Mouse (Mus musculus) lung, embryonic 14.5 days (tissue): Measurements from ENCODE around the gene Rbms1. TPM values are rescaled to one million over a fixed set of nuclear protein-coding genes. Genes with fewer than 3 reads are reported as not detected.

Experiments used
- ATAC-seq: fragments of 200-750 bp; cut with Nextera tagmentation; 2 replicates; pipeline ENCODE4 v1.8.0; 2017; ENCODE audit warnings: mild to moderate bottlenecking, moderate TSS enrichment, moderate library complexity; ENCODE audit not compliant: insufficient read depth
- DNase-seq: peaks from one replicate; pipeline ENCODE4 v3.0.0-alpha.2; 2015
- H3K27ac ChIP-seq: fragments of 300-500 bp; sonication (generic); 2 replicates; pipeline ENCODE4 v1.5.1; 2014; ENCODE audit warnings: low read depth, mild to moderate bottlenecking, moderate library complexity
- H3K27me3 ChIP-seq: fragments of 300-500 bp; sonication (generic); 2 replicates; pipeline ENCODE4 v1.6.1; 2014; ENCODE audit warnings: low read length, control low read depth; ENCODE audit not compliant: insufficient read depth
- H3K36me3 ChIP-seq: fragments of 300-500 bp; sonication (generic); 2 replicates; pipeline ENCODE4 v1.6.1; 2014; ENCODE audit warnings: control low read depth; ENCODE audit not compliant: insufficient read depth
- H3K4me1 ChIP-seq: fragments of 300-500 bp; sonication (generic); 2 replicates; pipeline ENCODE4 v1.6.1; 2014; ENCODE audit warnings: antibody characterized with exemption, control low read depth; ENCODE audit not compliant: insufficient read depth
- H3K4me2 ChIP-seq: fragments of 300-500 bp; sonication (generic); 2 replicates; pipeline ENCODE4 v1.6.1; 2014; ENCODE audit warnings: mild to moderate bottlenecking
- H3K4me3 ChIP-seq: fragments of 300-500 bp; sonication (generic); 2 replicates; pipeline ENCODE4 v1.5.1; 2014; ENCODE audit warnings: low read depth, low read length
- H3K9ac ChIP-seq: fragments of 300-500 bp; sonication (generic); 2 replicates; pipeline ENCODE4 v1.6.1; 2014
- H3K9me3 ChIP-seq: fragments of 300-500 bp; sonication (generic); 2 replicates; pipeline ENCODE4 v1.6.1; 2016; ENCODE audit warnings: low read depth, low read length, control low read depth
- CTCF ChIP-seq: IDR thresholded peaks from 2 replicates; pipeline ENCODE4 v1.5.1; 2016; ENCODE audit warnings: antibody characterized with exemption, low read depth
- WGBS: fragments of 180-500 bp; shearing (Covaris S2); extraction: QIAGEN DNeasy Blood & Tissue Kit; methylation state at CpG from one replicate; pipeline ENCODE4 v1.1.7; 2014; 5-methylcytosine and 5-hydroxymethylcytosine counted together
- polyA plus RNA-seq: library from polyadenylated mRNA; unstranded; fragments of >200 nt; fragmentation: Nextera tagmentation; extraction: Ambion mirVana; gene quantifications from 2 replicates; pipeline ENCODE4 v1.2.1, GENCODE M21; 2014

The Rbms1 gene
- polyA plus RNA-seq, 1 experiment from 2014 or later: 136 TPM

GRCm38 (mm10) chr2:60802828-60803227 lies 160.2 kb downstream of the Rbms1 start:
- 36% methylated on average over 8 of the region's 8 CpGs for WGBS
- no peaks in the 10 kb centered on the region for H3K36me3 ChIP-seq
- TF ChIP-seq CTCF: no peak
- H3K4me1 ChIP-seq: peaks cover 22% of the 10 kb centered on the region
- no peak overlapping the region for H3K4me3 ChIP-seq
- no peaks in the 10 kb centered on the region for H3K9me3 ChIP-seq
- H3K27ac ChIP-seq: no peak overlapping the region
- no peaks in the 10 kb centered on the region for H3K27me3 ChIP-seq
- no peak overlapping the region for H3K4me2 ChIP-seq
- H3K9ac ChIP-seq: no peak overlapping the region
- ATAC-seq (no peak), DNase-seq (no peak)

- Histone ChIP-seq H3K4me3 (no peak overlapping the region), H3K27ac (no peak overlapping the region), H3K4me2 (no peak overlapping the region), H3K36me3 (0 out of 2 replicates have a peak, but pooled peaks cover 3% of the 10 kb centered on the region), H3K9ac (no peak overlapping the region), H3K4me1 (peaks cover 20% of the 10 kb centered on the region), H3K27me3 (no peaks in the 10 kb centered on the region), H3K9me3 (no peaks in the 10 kb centered on the region)
- peak; percentile 71 for TF ChIP-seq CTCF
- ATAC-seq (no peak), DNase-seq (peak; percentile 76)
- WGBS: 31% methylated on average over 4 of the region's 4 CpGs
Observed at GRCm38 (mm10) chr2:60802191-60802590, 160.8 kb downstream of the Rbms1 start.

- TF ChIP-seq CTCF: no peak
- H3K9ac ChIP-seq: no peak overlapping the region; the same call in 1 of the 2 replicates
- H3K27ac ChIP-seq: peak overlapping the region; percentile 67; the same call in 1 of the 2 replicates
- H3K36me3 ChIP-seq: 0 out of 2 replicates have a peak, but pooled peaks cover 8% of the 10 kb centered on the region
- ATAC-seq (no peak), DNase-seq (no peak)
- no peaks in the 10 kb centered on the region for H3K27me3 ChIP-seq
- peak overlapping the region; percentile 18; the same call in 1 of the 2 replicates for H3K4me3 ChIP-seq
- peak overlapping the region; percentile 58 for H3K4me2 ChIP-seq
- WGBS: 58% methylated on average over 12 of the region's 12 CpGs
- peaks cover 21% of the 10 kb centered on the region for H3K4me1 ChIP-seq
- H3K9me3 ChIP-seq: no peaks in the 10 kb centered on the region
Observed at GRCm38 (mm10) chr2:60801571-60802155, 161.3 kb downstream of the Rbms1 start.

- Histone ChIP-seq H3K27ac (peak overlapping the region; percentile 67), H3K4me1 (peaks cover 21% of the 10 kb centered on the region), H3K9ac (peak overlapping the region; percentile 36), H3K4me2 (peak overlapping the region; percentile 58), H3K27me3 (no peaks in the 10 kb centered on the region), H3K9me3 (no peaks in the 10 kb centered on the region), H3K4me3 (peak overlapping the region; percentile 18), H3K36me3 (peaks cover 13% of the 10 kb centered on the region; the same call in 1 of the 2 replicates)
- ATAC-seq: peak; percentile 66
- TF ChIP-seq CTCF: no peak
- peak; percentile 62 for DNase-seq
- WGBS: 20% methylated on average over 15 of the region's 15 CpGs
Observed at GRCm38 (mm10) chr2:60800921-60801558, 162.0 kb downstream of the Rbms1 start.

GRCm38 (mm10) chr2:60799816-60800215 lies 163.2 kb downstream of the Rbms1 start:
- 82% methylated on average over 7 of the region's 7 CpGs for WGBS
- H3K4me1 ChIP-seq: peaks cover 21% of the 10 kb centered on the region
- no peaks in the 10 kb centered on the region for H3K9me3 ChIP-seq
- H3K4me3 ChIP-seq: no peak overlapping the region
- no peak overlapping the region for H3K9ac ChIP-seq
- no peak for DNase-seq
- H3K27ac ChIP-seq: no peak overlapping the region
- H3K36me3 ChIP-seq: peaks cover 20% of the 10 kb centered on the region
- no peaks in the 10 kb centered on the region for H3K27me3 ChIP-seq
- no peak for ATAC-seq
- H3K4me2 ChIP-seq: no peak overlapping the region; the same call in 1 of the 2 replicates
- TF ChIP-seq CTCF: no peak

GRCm38 (mm10) chr2:60798767-60799529 lies 164.0 kb downstream of the Rbms1 start:
- Histone ChIP-seq H3K36me3 (peaks cover 28% of the 10 kb centered on the region), H3K4me3 (no peak overlapping the region), H3K27ac (no peak overlapping the region), H3K4me2 (peak overlapping the region; percentile 18; the same call in 1 of the 2 replicates), H3K4me1 (peaks cover 21% of the 10 kb centered on the region), H3K27me3 (no peaks in the 10 kb centered on the region), H3K9ac (no peak overlapping the region), H3K9me3 (no peaks in the 10 kb centered on the region)
- no peak for DNase-seq
- ATAC-seq: no peak
- 68% methylated on average over 17 of the region's 17 CpGs for WGBS
- TF ChIP-seq CTCF: no peak
